ENCODE assay signal across 9 mouse cellular contexts in genomic region chr5:129186260-129186659, GRCm38 (mm10).
DNase-seq lines count a peak whose midpoint lies in the region; TF ChIP-seq lines count a peak whose summit lies in the region.
"Had no signal": no experiment of that assay in that cellular context is flagged by ENCODE, and none has a peak within 500 bp of the region (broad histone marks: within the 10 kb centered on the region; RNA-seq: fewer than 3 reads in every experiment).

No protein-coding gene starts in this region.

- no peaks in the 10 kb centered on the region for H3K4me1 ChIP-seq in cerebellum, adult 2 months (ENCODE audit: control insufficient read depth, insufficient read depth, low read length)

- peak; percentile 48; the same call in 1 of the 2 replicates for TF ChIP-seq CTCF in cerebellum, adult 2 months (IDR thresholded peaks at IDR 0.05; ENCODE audit: borderline replicate concordance, insufficient read depth, low read depth, low read length)

- H3K27ac ChIP-seq in cerebellum, adult 2 months (ENCODE audit: insufficient read depth, low read length) = no peak overlapping the region
- H3K27ac ChIP-seq: liver, embryonic 15.5 days had no signal

- peak; percentile 32 to 72 for DNase-seq in adrenal gland, adult (ENCODE audit: inconsistent age in 2 of 2, low spot score in 1 of 2)
- DNase-seq in adrenal gland, adult 8-10 months = no peak
- peak; percentile 38 to 41 for DNase-seq in left cerebral cortex, adult 18-20 months (ENCODE audit: low spot score in 2 of 2)
- no peak for DNase-seq in left cerebral cortex, adult 8-10 months (ENCODE audit: low spot score in 2 of 2)
- DNase-seq in cerebellum, adult 2 months = peak; percentile 15 to 49
- peak; percentile 73 for DNase-seq in kidney, postnatal 4 days
- DNase-seq in thymus, postnatal 0 days (ENCODE audit: low spot score) = peak; percentile 23
- no peak for DNase-seq in frontal cortex, postnatal 14 days (ENCODE audit: low spot score in 2 of 2)

- no peak overlapping the region for H3K4me3 ChIP-seq in cerebellum, adult 2 months (replicated peaks; ENCODE audit: insufficient read depth, low read depth, low read length)
- H3K4me3 ChIP-seq: liver, embryonic 15.5 days had no signal

- TF ChIP-seq POLR2A in cerebellum, adult 2 months (IDR thresholded peaks at IDR 0.05; ENCODE audit: borderline replicate concordance, insufficient read depth, low read length) = no peak

- WGBS in cerebellum, adult 2 months = 3% methylated on average over 2 of the region's 2 CpGs

- peaks cover 3% of the 10 kb centered on the region; the same call in 1 of the 2 replicates for H3K27me3 ChIP-seq in cerebellum, adult 2 months (ENCODE audit: control insufficient read depth, insufficient read depth, low read length)
- H3K27me3 ChIP-seq: liver, embryonic 15.5 days had no signal

Comparison
In these comparisons a context has a peak if more than half of its experiments do, and no peak if none do; other contexts are left out.
1. DNase-seq: peak in adrenal gland, adult (2 of 2), left cerebral cortex, adult 18-20 months (2 of 2), cerebellum, adult 2 months (2 of 2), kidney, postnatal 4 days (2 of 2) and thymus, postnatal 0 days (single experiment); none in adrenal gland, adult 8-10 months (single experiment), left cerebral cortex, adult 8-10 months (0 of 2) and frontal cortex, postnatal 14 days (0 of 2).